8 mouse cellular contexts compared by ENCODE assay signal in genomic region chr7:115824621-115825256, GRCm38 (mm10).
DNase-seq lines count a peak whose midpoint lies in the region; ATAC-seq and TF ChIP-seq lines count a peak whose summit lies in the region.

No protein-coding gene starts in this region.

- intact Hi-C loops in heart, adult 2 months (cut with DNase I) = loop anchor here (5.0 kb wide), 1 partner anchor 208 kb away; no protein-coding TSS in a partner anchor

- no peak overlapping the region for H3K4me2 ChIP-seq in limb, embryonic 11.5 days (ENCODE audit: low read depth, severe bottlenecking)

- no peaks in the 10 kb centered on the region for H3K27me3 ChIP-seq in heart, embryonic 10.5 days (ENCODE audit: insufficient read depth, poor library complexity, severe bottlenecking)
- H3K27me3 ChIP-seq in heart, adult 2 months (ENCODE audit: control insufficient read depth, insufficient read depth, low read length) = no peaks in the 10 kb centered on the region
- H3K27me3 ChIP-seq in limb, embryonic 11.5 days (ENCODE audit: control insufficient read depth, insufficient read depth, low read length) = no peaks in the 10 kb centered on the region
- H3K27me3 ChIP-seq in cerebellum, adult 2 months (ENCODE audit: control insufficient read depth, insufficient read depth, low read length) = no peaks in the 10 kb centered on the region

- H3K9me3 ChIP-seq in heart, embryonic 10.5 days = no peaks in the 10 kb centered on the region
- no peaks in the 10 kb centered on the region for H3K9me3 ChIP-seq in limb, embryonic 11.5 days (ENCODE audit: control insufficient read depth, low read length)

- 68% methylated on average over 8 of the region's 8 CpGs for WGBS in heart, embryonic 10.5 days
- WGBS in heart, adult 2 months = 67% methylated on average over 8 of the region's 8 CpGs
- WGBS in limb, embryonic 11.5 days = 45% methylated on average over 8 of the region's 8 CpGs
- WGBS in cerebellum, adult 2 months = 76% methylated on average over 8 of the region's 8 CpGs

- DNase-seq in heart, embryonic 10.5 days (ENCODE audit: low spot score) = no peak
- DNase-seq in heart, adult 2 months = no peak
- DNase-seq in right cerebral cortex, adult 2 months (ENCODE audit: low spot score in 2 of 2) = peak; percentile 12 to 23
- no peak for DNase-seq in right cerebral cortex, postnatal 14 days
- DNase-seq in limb, embryonic 11.5 days (ENCODE audit: low spot score) = peak; percentile 49
- no peak for DNase-seq in thymus, postnatal 0 days (ENCODE audit: low spot score)
- no peak for DNase-seq in thymus, postnatal 25 days
- DNase-seq in cerebellum, adult 2 months = no peak

- no peaks in the 10 kb centered on the region for H3K36me3 ChIP-seq in heart, embryonic 10.5 days
- no peaks in the 10 kb centered on the region for H3K36me3 ChIP-seq in heart, adult 2 months (ENCODE audit: control insufficient read depth, insufficient read depth, low read length)
- no peaks in the 10 kb centered on the region for H3K36me3 ChIP-seq in limb, embryonic 11.5 days (ENCODE audit: control insufficient read depth, insufficient read depth, low read length)

- no peaks in the 10 kb centered on the region for H3K79me2 ChIP-seq in heart, adult 2 months (replicated peaks; ENCODE audit: control insufficient read depth, insufficient read depth, low read length)

- peak overlapping the region; percentile 38; the same call in 1 of the 2 replicates for H3K27ac ChIP-seq in heart, embryonic 10.5 days
- H3K27ac ChIP-seq in heart, adult 2 months = no peak overlapping the region
- peak overlapping the region; percentile 66 for H3K27ac ChIP-seq in limb, embryonic 11.5 days (replicated peaks; ENCODE audit: low read depth, low read length)
- no peak overlapping the region for H3K27ac ChIP-seq in cerebellum, adult 2 months (ENCODE audit: insufficient read depth, low read length)

- H3K4me1 ChIP-seq in heart, embryonic 10.5 days = peaks cover 51% of the 10 kb centered on the region
- H3K4me1 ChIP-seq in heart, adult 2 months (ENCODE audit: control insufficient read depth, insufficient read depth, low read length) = peaks cover 3% of the 10 kb centered on the region; the same call in 1 of the 2 replicates
- peaks cover 11% of the 10 kb centered on the region; the same call in 1 of the 2 replicates for H3K4me1 ChIP-seq in limb, embryonic 11.5 days (ENCODE audit: control insufficient read depth, insufficient read depth, low read length)
- no peaks in the 10 kb centered on the region; the same call in 1 of the 2 replicates for H3K4me1 ChIP-seq in cerebellum, adult 2 months (ENCODE audit: control insufficient read depth, insufficient read depth, low read length)

- no peak overlapping the region for H3K4me3 ChIP-seq in heart, embryonic 10.5 days
- no peak overlapping the region for H3K4me3 ChIP-seq in heart, adult 2 months
- no peak overlapping the region for H3K4me3 ChIP-seq in limb, embryonic 11.5 days (ENCODE audit: low read depth, low read length)
- no peak overlapping the region for H3K4me3 ChIP-seq in cerebellum, adult 2 months (replicated peaks; ENCODE audit: insufficient read depth, low read depth, low read length)

- no peak for ATAC-seq in limb, embryonic 11.5 days (ENCODE audit: insufficient number of reproducible peaks, low FRiP score, low TSS enrichment, low read depth)

- TF ChIP-seq CTCF in heart, adult 2 months (IDR thresholded peaks at IDR 0.05) = no peak
- no peak for TF ChIP-seq CTCF in cerebellum, adult 2 months (IDR thresholded peaks at IDR 0.05; ENCODE audit: borderline replicate concordance, insufficient read depth, low read depth, low read length)

- no peak for TF ChIP-seq POLR2A in heart, adult 2 months (IDR thresholded peaks at IDR 0.05; ENCODE audit: insufficient read depth, low read depth, low read length)
- no peak for TF ChIP-seq POLR2A in cerebellum, adult 2 months (IDR thresholded peaks at IDR 0.05; ENCODE audit: borderline replicate concordance, insufficient read depth, low read length)

- TF ChIP-seq EP300 in heart, adult 2 months (IDR thresholded peaks at IDR 0.05; ENCODE audit: insufficient read depth, low read depth, low read length) = no peak

- no peak overlapping the region for H3K9ac ChIP-seq in heart, adult 2 months (ENCODE audit: low read depth, low read length)
- no peak overlapping the region for H3K9ac ChIP-seq in limb, embryonic 11.5 days (ENCODE audit: low read length)

Comparison
In these comparisons a context has a peak if more than half of its experiments do, and no peak if none do; other contexts are left out.
1. DNase-seq: peak in right cerebral cortex, adult 2 months (2 of 2) and limb, embryonic 11.5 days (single experiment); none in heart, embryonic 10.5 days (single experiment), heart, adult 2 months (0 of 2), right cerebral cortex, postnatal 14 days (single experiment), thymus, postnatal 0 days (single experiment), thymus, postnatal 25 days (single experiment) and cerebellum, adult 2 months (0 of 2).
2. H3K27ac ChIP-seq: peak in heart, embryonic 10.5 days (single experiment) and limb, embryonic 11.5 days (single experiment); none in heart, adult 2 months (single experiment) and cerebellum, adult 2 months (single experiment).